33 mouse cellular contexts compared by ENCODE assay signal in genomic region chr16:48786258-48786657, GRCm38 (mm10). TPM values are rescaled to one million over a fixed set of nuclear protein-coding genes. Genes with fewer than 3 reads are reported as not detected.
DNase-seq lines count a peak whose midpoint lies in the region; ATAC-seq and TF ChIP-seq lines count a peak whose summit lies in the region.
"Had no signal": no experiment of that assay in that cellular context is flagged by ENCODE, and none has a peak within 500 bp of the region (broad histone marks: within the 10 kb centered on the region; RNA-seq: fewer than 3 reads in every experiment).

No protein-coding gene starts in this region.

- H3K36me3 ChIP-seq in liver, postnatal 0 days (replicated peaks; ENCODE audit: insufficient read depth, low read length) = no peaks in the 10 kb centered on the region
- H3K36me3 ChIP-seq in liver, embryonic 12.5 days = no peaks in the 10 kb centered on the region
- H3K36me3 ChIP-seq in neural tube, embryonic 15.5 days = no peaks in the 10 kb centered on the region
- H3K36me3 ChIP-seq: lung, embryonic 15.5 days had no signal

- no peaks in the 10 kb centered on the region for H3K4me1 ChIP-seq in liver, postnatal 0 days (ENCODE audit: insufficient read depth)
- H3K4me1 ChIP-seq in liver, embryonic 12.5 days = no peaks in the 10 kb centered on the region
- no peaks in the 10 kb centered on the region for H3K4me1 ChIP-seq in neural tube, embryonic 15.5 days
- H3K4me1 ChIP-seq: lung, embryonic 15.5 days had no signal

- TF ChIP-seq CTCF in liver, postnatal 0 days (IDR thresholded peaks at IDR 0.05; ENCODE audit: low read depth) = no peak

- H3K27me3 ChIP-seq in liver, postnatal 0 days (ENCODE audit: insufficient read depth, low read length) = no peaks in the 10 kb centered on the region
- no peaks in the 10 kb centered on the region for H3K27me3 ChIP-seq in liver, embryonic 12.5 days (replicated peaks)
- no peaks in the 10 kb centered on the region for H3K27me3 ChIP-seq in neural tube, embryonic 15.5 days (replicated peaks)
- H3K27me3 ChIP-seq: lung, embryonic 15.5 days had no signal

- H3K9me3 ChIP-seq in liver, postnatal 0 days (ENCODE audit: low read length) = no peaks in the 10 kb centered on the region
- no peaks in the 10 kb centered on the region for H3K9me3 ChIP-seq in liver, embryonic 12.5 days (replicated peaks)
- H3K9me3 ChIP-seq in neural tube, embryonic 15.5 days (replicated peaks) = no peaks in the 10 kb centered on the region
- H3K9me3 ChIP-seq: lung, embryonic 15.5 days had no signal

- no peak overlapping the region for H3K9ac ChIP-seq in liver, postnatal 0 days (replicated peaks)
- no peak overlapping the region for H3K9ac ChIP-seq in liver, embryonic 12.5 days
- H3K9ac ChIP-seq in neural tube, embryonic 15.5 days (replicated peaks) = no peak overlapping the region
- H3K9ac ChIP-seq: hindbrain, embryonic 14.5 days; liver, embryonic 14.5 days; lung, embryonic 15.5 days had no signal

- ATAC-seq in liver, postnatal 0 days = no peak
- ATAC-seq in liver, embryonic 12.5 days = no peak
- no peak for ATAC-seq in neural tube, embryonic 15.5 days (ENCODE audit: low FRiP score)
- ATAC-seq in erythroid progenitor cell, adult 5-6 weeks (replicated peaks; ENCODE audit: low FRiP score, poor library complexity, severe bottlenecking) = no peak
- ATAC-seq: forebrain, embryonic 14.5 days; intestine, embryonic 16.5 days had no signal

- TF ChIP-seq EP300 in liver, postnatal 0 days (IDR thresholded peaks at IDR 0.05; ENCODE audit: low read depth) = no peak

- 0 out of 2 replicates have a peak overlapping the region, but pooled peaks have one; percentile 31 for H3K27ac ChIP-seq in liver, postnatal 0 days (ENCODE audit: low read depth)
- H3K27ac ChIP-seq in liver, embryonic 12.5 days = no peak overlapping the region
- H3K27ac ChIP-seq in neural tube, embryonic 15.5 days (replicated peaks) = no peak overlapping the region
- H3K27ac ChIP-seq: heart, adult 2 months; hindbrain, embryonic 14.5 days; liver, embryonic 14.5 days; lung, embryonic 15.5 days had no signal

- DNase-seq in liver, postnatal 0 days = peak; percentile 13
- DNase-seq in T-cell, adult 2 months (ENCODE audit: low spot score) = peak; percentile 69
- peak; percentile 55 for DNase-seq in induced T-regulatory cell, adult 2 months (ENCODE audit: low read depth)
- DNase-seq in naive thymus-derived CD4-positive, alpha-beta T cell, adult 2 months (ENCODE audit: low read depth) = peak; percentile 69
- DNase-seq in layer of hippocampus, adult 9-10 months (ENCODE audit: low spot score) = no peak
- DNase-seq: adrenal gland, postnatal 25 days; cerebellum, adult 11-12 months; cerebellum, postnatal 14 days; gastrocnemius, postnatal 14 days; heart, adult 2 months; heart, postnatal 36 days; kidney, postnatal 36 days; lung, postnatal 4 days had no signal

- no peak overlapping the region for H3K4me3 ChIP-seq in liver, postnatal 0 days (ENCODE audit: low read depth, low read length)
- no peak overlapping the region for H3K4me3 ChIP-seq in liver, embryonic 12.5 days
- H3K4me3 ChIP-seq in neural tube, embryonic 15.5 days (replicated peaks) = no peak overlapping the region
- H3K4me3 ChIP-seq: heart, adult 2 months; lung, embryonic 15.5 days had no signal

- WGBS in liver, postnatal 0 days (ENCODE audit: insufficient replicate concordance) = 28% methylated on average over 3 of the region's 3 CpGs
- 26% methylated on average over 3 of the region's 3 CpGs for WGBS in liver, embryonic 12.5 days (ENCODE audit: insufficient replicate concordance)
- 77% methylated on average over 3 of the region's 3 CpGs for WGBS in neural tube, embryonic 15.5 days

- no peak overlapping the region for H3K4me2 ChIP-seq in liver, postnatal 0 days (ENCODE audit: low read depth, low read length)
- H3K4me2 ChIP-seq in liver, embryonic 12.5 days = no peak overlapping the region
- H3K4me2 ChIP-seq in neural tube, embryonic 15.5 days = no peak overlapping the region
- H3K4me2 ChIP-seq: hindbrain, embryonic 14.5 days; lung, embryonic 15.5 days; midbrain, embryonic 11.5 days had no signal

RNA-seq across cellular contexts. Expression of gene Trat1, which starts 14.4 kb away (rescaled TPM):
- not detected in 2 replicates for polyA plus RNA-seq in liver, postnatal 0 days (2015; fragmentation: Nextera tagmentation; extraction: Ambion mirVana)
- polyA plus RNA-seq in liver, embryonic 12.5 days (2016; fragmentation: Nextera tagmentation; extraction: Ambion mirVana) = not detected in 2 replicates
- polyA plus RNA-seq in neural tube, embryonic 15.5 days (2015; fragmentation: Nextera tagmentation; extraction: Ambion mirVana) = 0.26 and 5.2 TPM in 2 replicates
- total RNA-seq in erythroid progenitor cell, adult 5-6 weeks (2015; ENCODE audit: low replicate concordance) = 0.42 TPM in 1 of 2 replicates, not detected in the other
- total RNA-seq in erythroid progenitor cell, adult 5-6 weeks (2017; ENCODE audit: low replicate concordance) = 0.83 TPM in 1 of 2 replicates, not detected in the other
- total RNA-seq: gastrocnemius, postnatal 14 days; heart, postnatal 36 days had no signal
- polyA plus RNA-seq: forebrain, embryonic 14.5 days; heart, embryonic 14.5 days; kidney, embryonic 14.5 days; liver, embryonic 14.5 days; midbrain, embryonic 11.5 days; midbrain, postnatal 0 days; neural tube, embryonic 11.5 days had no signal

RNA-seq across cellular contexts. Expression of gene Retnlb, which starts 30.4 kb away (rescaled TPM):
- not detected in 2 replicates for polyA plus RNA-seq in liver, postnatal 0 days (2015; fragmentation: Nextera tagmentation; extraction: Ambion mirVana)
- polyA plus RNA-seq in liver, embryonic 12.5 days (2016; fragmentation: Nextera tagmentation; extraction: Ambion mirVana) = not detected in 2 replicates
- polyA plus RNA-seq in neural tube, embryonic 15.5 days (2015; fragmentation: Nextera tagmentation; extraction: Ambion mirVana) = not detected in 2 replicates
- total RNA-seq in erythroid progenitor cell, adult 5-6 weeks (2015; ENCODE audit: low replicate concordance) = 1.7 TPM in 1 of 2 replicates, not detected in the other
- total RNA-seq in erythroid progenitor cell, adult 5-6 weeks (2017; ENCODE audit: low replicate concordance) = not detected in 2 replicates
- total RNA-seq: adrenal gland, postnatal 25 days; gastrocnemius, postnatal 14 days; heart, adult 2 months; heart, postnatal 36 days; layer of hippocampus, adult 8-10 months; left cerebral cortex, postnatal 36 days; midbrain, postnatal 0 days had no signal
- polyA plus RNA-seq: brain, embryonic 14.5 days; embryonic facial prominence, embryonic 14.5 days; forebrain, embryonic 14.5 days; heart, adult 2 months; heart, embryonic 14.5 days; hindbrain, embryonic 14.5 days; intestine, embryonic 16.5 days; kidney, embryonic 14.5 days; limb, embryonic 14.5 days; liver, embryonic 14.5 days; midbrain, embryonic 11.5 days; midbrain, postnatal 0 days; neural tube, embryonic 11.5 days; spleen, adult 2 months; testis, adult 2 months had no signal

RNA-seq across cellular contexts. Expression of gene Retnla, which starts 56.1 kb away (rescaled TPM):
- 0.19 TPM in 1 of 2 replicates, not detected in the other for polyA plus RNA-seq in liver, postnatal 0 days (2015; fragmentation: Nextera tagmentation; extraction: Ambion mirVana)
- polyA plus RNA-seq in liver, embryonic 12.5 days (2016; fragmentation: Nextera tagmentation; extraction: Ambion mirVana) = not detected in 2 replicates
- polyA plus RNA-seq in neural tube, embryonic 15.5 days (2015; fragmentation: Nextera tagmentation; extraction: Ambion mirVana) = not detected in 2 replicates
- not detected in 2 replicates for total RNA-seq in erythroid progenitor cell, adult 5-6 weeks (2015; ENCODE audit: low replicate concordance)
- not detected in 2 replicates for total RNA-seq in erythroid progenitor cell, adult 5-6 weeks (2017; ENCODE audit: low replicate concordance)
- total RNA-seq: layer of hippocampus, adult 8-10 months; left cerebral cortex, postnatal 36 days; midbrain, postnatal 0 days had no signal
- polyA plus RNA-seq: brain, embryonic 14.5 days; embryonic facial prominence, embryonic 14.5 days; forebrain, embryonic 14.5 days; heart, embryonic 14.5 days; hindbrain, embryonic 14.5 days; intestine, embryonic 16.5 days; kidney, embryonic 14.5 days; limb, embryonic 14.5 days; liver, embryonic 14.5 days; midbrain, embryonic 11.5 days; midbrain, postnatal 0 days; neural tube, embryonic 11.5 days had no signal
